Mouse (Mus musculus): ENCODE results near the gene Dnajc13. TPM values are rescaled to one million over a fixed set of nuclear protein-coding genes. Genes with fewer than 3 reads are reported as not detected.

Gene Dnajc13
- total RNA-seq, 2 experiments from 2014 or later = 29.7 to 32.1 TPM

DNA sequence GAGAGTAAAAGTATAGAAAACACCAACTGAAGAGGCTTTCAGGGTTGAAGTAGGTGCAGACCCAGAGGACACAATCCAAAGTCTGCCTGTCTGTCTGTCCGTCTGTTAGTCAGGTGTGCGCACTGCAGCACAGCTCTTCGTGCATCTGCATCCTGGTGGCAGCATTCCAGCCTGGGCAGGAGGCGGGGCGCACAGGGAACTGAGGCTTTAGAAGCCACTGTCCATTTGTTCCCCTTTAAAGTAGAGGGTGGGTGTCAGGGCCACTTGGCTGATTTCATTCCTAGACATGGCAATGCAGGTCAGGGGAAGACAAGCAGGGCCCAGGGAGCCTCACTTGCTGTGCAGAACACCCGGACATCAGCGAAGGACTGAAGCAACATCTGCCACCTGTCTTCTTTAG, 105.4 kb downstream of the Dnajc13 start:
- DNase-seq = no peak
- H3K4me3 ChIP-seq = no peak overlapping the region
- intact Hi-C loops (cut with DNase I) = no loop called here
- H3K27ac ChIP-seq = no peak overlapping the region
- no peak for TF ChIP-seq CTCF (IDR thresholded peaks at IDR 0.05)

DNA sequence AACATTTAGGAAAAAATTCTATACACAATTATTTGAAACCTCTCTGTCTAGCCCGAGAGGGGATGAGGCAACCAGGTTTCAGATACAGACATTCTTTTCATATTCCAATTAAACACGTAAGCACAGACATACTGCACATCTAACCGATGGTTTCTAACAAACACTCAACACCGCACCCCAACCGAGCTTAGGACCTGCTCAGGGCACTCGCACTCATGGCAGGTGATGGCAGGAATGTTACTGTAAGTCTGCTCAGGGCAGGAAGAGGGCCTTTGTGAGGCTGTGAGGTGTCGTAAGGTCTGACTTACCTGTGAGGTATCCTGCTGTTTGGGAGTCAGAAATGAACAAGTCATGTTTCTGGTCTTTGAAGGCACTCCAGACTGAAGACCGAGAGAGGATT, 106.2 kb downstream of the Dnajc13 start:
- no peak for TF ChIP-seq CTCF (IDR thresholded peaks at IDR 0.05)
- Histone ChIP-seq H3K4me3 (no peak overlapping the region), H3K27ac (no peak overlapping the region)
- intact Hi-C loops (cut with DNase I) = no loop called here
- no peak for DNase-seq

DNA sequence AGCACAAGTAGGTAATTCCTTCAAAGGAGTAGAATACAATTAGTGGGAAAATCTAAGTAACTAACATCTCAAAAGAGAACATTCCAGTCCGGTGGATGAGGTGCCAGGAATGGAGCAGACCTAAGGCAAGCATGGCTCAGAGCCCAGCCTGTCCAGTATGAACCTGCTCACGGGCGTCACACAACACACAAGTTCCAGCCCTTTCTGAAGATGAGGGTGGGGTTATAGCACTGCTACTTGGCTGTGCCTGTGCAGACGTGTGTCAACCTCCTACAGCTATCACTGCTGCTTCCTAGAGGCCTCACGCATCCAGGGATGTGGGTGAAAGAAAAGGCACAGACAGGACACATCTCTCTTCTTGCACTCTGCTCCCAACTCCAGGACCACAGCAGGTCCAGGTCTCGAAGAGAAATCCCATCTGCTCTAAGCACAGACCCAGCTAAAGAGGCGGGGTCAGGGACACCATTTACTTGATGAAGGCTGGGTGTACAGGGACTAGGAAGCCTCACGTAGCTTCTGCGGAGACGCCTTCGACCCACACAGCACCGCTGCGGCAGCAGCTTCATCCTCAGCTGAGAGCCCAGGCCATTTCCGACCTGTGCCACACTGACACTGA, 107.5 kb downstream of the Dnajc13 start:
- no peak overlapping the region for H3K4me3 ChIP-seq
- intact Hi-C loops (cut with DNase I) = no loop called here
- no peak for DNase-seq
- H3K27ac ChIP-seq = no peak overlapping the region
- TF ChIP-seq CTCF (IDR thresholded peaks at IDR 0.05) = no peak

DNA sequence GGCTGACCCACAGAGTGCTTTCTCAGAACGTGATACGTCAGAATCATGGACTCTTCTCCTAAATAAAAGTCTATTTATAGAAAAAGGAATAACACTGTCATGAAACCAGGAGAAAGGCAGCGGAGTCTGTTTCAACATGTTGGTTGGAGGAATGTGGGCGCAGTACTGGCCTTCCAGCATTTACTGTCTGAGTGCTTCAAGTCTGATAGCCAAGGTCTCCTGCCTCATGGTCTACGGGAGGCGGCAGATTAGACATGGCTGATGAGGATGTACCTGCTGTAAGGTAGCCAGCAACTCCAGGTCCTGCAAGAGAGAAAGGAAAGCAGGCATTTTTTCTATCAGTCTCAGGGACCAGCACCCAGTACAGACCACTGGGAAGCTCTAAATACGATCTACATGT, 110.6 kb downstream of the Dnajc13 start:
- Histone ChIP-seq H3K27ac (no peak overlapping the region), H3K4me3 (no peak overlapping the region)
- DNase-seq = no peak
- intact Hi-C loops (cut with DNase I) = loop anchor here (5.0 kb wide), 1 partner anchor 55 kb away; no protein-coding TSS in a partner anchor
- TF ChIP-seq CTCF (IDR thresholded peaks at IDR 0.05) = no peak

DNA sequence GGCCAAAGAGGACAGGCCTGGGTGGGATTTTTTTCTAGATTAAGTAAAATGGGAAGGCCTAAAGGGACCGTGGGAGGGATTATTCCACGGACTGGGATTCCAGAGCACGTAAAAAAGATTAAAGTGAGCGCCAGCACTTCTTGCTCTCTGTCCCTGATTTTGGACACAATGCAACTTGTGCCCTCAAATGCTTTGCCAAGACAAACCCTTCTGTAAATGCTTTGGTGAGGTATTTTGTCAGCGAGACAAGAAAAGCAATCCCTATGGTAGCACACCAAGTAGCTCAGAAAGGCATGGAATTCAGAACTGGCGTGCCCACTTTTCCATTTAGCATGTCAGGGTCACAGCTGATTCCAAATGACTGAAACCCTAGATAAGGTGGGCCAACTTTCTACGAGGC, 113.8 kb downstream of the Dnajc13 start:
- intact Hi-C loops (cut with DNase I) = no loop called here
- Histone ChIP-seq H3K27ac (no peak overlapping the region), H3K4me3 (no peak overlapping the region)
- DNase-seq = no peak
- TF ChIP-seq CTCF (IDR thresholded peaks at IDR 0.05) = no peak

DNA sequence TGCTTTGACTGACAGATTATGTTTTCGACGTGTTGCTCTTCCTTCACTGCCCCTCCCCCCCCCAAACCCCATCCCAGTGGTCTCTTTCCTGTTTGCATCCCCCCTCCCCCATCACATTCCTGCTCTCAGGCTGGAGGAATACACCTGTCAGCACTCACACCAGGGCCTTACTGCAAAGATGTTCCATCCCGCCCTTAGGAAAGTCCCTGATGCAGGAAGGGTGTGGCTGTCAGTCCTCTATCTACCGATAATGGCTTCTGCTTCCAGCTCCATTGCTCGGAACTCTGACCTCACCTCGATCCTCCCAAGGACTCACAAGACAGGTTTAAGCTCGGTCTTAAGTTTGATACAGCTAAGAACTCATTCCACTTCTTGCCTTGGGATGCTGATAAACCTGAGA, 116.0 kb downstream of the Dnajc13 start:
- no peak for TF ChIP-seq CTCF (IDR thresholded peaks at IDR 0.05)
- Histone ChIP-seq H3K4me3 (no peak overlapping the region), H3K27ac (no peak overlapping the region)
- DNase-seq = no peak
- intact Hi-C loops (cut with DNase I) = no loop called here

DNA sequence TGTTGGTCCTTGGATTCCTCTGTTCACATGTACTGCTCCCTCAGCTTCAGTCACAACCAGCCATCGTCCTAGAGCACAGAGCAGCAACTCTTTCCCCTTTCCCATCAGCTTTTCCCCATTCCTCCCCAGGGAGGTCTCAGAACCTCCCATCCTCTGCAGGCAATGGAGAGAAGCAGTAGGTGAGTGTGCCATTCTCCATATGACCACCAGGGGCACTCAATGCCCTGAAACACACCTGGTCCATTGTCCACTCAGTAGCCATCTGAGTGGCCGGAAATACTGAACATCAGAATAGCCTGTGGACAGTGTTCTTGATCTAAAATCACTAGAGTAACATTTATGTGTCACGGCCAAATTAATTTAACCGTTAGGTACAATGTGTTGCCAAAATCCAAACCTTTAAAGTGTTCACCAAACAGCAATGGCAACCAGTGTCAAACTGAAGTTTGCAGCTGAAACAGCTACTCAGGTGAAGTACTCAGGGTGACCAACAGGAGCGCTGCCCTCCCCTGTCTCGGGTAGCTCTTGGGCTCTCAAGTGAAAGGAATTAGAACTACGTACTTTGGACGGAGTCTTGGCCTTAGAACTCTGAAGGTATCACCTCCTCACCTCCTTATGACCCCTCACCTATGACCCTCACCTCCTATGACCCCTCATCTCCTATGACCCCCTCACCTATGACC, 118.3 kb downstream of the Dnajc13 start:
- intact Hi-C loops (cut with DNase I) = no loop called here
- Histone ChIP-seq H3K4me3 (no peak overlapping the region), H3K27ac (no peak overlapping the region)
- peak; percentile 46 for TF ChIP-seq CTCF (IDR thresholded peaks at IDR 0.05)
- no peak for DNase-seq

DNA sequence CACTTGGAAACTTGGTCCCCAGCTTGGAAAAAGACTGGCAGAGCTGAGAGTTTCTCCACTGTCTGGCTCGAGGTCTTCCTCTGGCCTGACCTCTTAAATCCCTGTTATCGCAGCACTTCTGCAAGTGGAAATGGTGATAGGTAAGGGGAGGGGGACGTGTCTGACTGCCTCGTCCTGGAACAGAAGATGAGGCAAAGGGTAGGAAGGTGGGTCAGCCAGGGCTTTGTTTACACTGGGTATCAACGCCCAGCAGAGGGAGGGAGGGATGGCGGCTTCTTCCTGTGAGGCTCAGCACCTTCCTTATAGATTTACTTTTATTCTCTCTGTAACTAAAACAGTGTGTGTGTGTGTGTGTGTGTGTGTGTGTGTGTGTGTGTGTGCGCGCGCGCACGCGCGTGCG, 119.9 kb downstream of the Dnajc13 start:
- H3K27ac ChIP-seq = no peak overlapping the region
- no peak overlapping the region for H3K4me3 ChIP-seq
- no peak for TF ChIP-seq CTCF (IDR thresholded peaks at IDR 0.05)
- intact Hi-C loops (cut with DNase I) = no loop called here
- no peak for DNase-seq

DNA sequence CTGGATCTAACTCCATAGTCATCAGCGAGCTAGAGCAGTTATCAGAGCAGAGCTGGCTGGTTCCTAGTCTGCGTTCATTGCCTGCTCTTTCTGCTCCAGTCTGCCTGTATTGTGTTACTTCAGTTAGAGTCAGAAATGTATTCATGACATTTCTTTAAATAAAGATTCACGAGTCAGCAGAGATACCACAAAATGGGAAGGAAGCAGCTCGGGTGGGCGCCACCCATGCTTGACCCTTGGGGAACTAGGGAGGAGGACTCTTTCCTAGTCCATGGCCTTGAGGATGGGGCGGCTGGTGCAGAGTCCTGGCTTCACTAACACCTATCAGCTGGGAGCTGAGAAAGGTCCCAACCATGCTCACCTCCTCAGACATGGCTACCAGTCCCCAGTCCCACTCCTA, 122.4 kb downstream of the Dnajc13 start:
- TF ChIP-seq CTCF (IDR thresholded peaks at IDR 0.05) = no peak
- DNase-seq = no peak
- Histone ChIP-seq H3K27ac (no peak overlapping the region), H3K4me3 (no peak overlapping the region)
- intact Hi-C loops (cut with DNase I) = no loop called here

DNA sequence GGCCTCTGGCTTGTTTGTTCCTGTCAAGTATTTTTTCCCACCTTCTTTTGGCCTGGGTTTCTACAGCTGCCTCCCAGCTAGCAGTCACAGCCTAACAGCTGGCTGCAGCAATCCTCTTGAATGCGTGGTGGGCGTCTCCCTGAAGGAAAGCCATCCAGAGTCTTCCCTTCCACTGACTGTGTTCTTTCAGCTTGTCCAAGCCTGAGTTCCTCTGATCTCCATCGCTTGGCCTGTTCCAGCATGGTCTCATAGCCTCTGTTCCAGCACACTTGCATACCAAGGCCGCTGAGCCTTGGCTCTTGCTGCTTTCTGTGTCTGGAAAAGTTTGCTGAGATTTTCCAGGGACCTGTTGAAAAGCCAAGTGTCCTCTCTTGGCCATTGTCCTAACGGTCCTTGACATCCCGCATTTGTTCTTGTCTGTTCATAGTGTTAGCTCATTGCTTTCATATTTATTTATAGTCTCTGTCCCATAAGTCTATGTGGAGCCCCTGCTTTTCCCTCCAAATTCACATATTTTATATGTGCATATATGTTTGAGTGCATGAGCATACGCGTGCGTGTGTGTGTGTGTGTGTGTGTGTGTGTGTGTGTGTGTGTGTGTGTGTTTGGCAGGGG, 132.5 kb downstream of the Dnajc13 start:
- Histone ChIP-seq H3K27ac (peak overlapping the region; percentile 35; the same call in 1 of the 2 replicates), H3K4me3 (no peak overlapping the region)
- peak; percentile 41 for DNase-seq
- TF ChIP-seq CTCF (IDR thresholded peaks at IDR 0.05) = no peak
- intact Hi-C loops (cut with DNase I) = no loop called here

DNA sequence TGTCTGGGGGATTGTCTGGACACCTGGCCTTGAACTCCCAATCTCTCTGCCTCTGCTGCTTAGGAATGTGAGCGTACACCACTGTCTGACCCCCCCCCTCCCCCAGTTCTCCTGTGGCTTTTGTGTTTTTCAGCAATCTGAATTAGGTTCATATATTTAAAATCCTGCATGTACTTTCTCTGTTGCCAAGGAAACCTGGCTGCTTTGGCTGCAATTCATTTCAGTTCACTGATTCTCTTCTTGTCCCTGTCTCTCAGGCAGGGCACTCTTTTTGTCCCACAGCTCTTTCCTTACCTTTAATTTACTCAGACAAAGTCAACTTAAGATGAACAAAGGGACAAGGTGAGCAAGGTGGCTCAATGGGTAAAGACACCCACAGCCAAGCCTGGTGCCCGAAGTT, 134.6 kb downstream of the Dnajc13 start:
- no peak overlapping the region for H3K4me3 ChIP-seq
- intact Hi-C loops (cut with DNase I) = loop anchor here (10.0 kb wide), 1 partner anchor 1803 kb away; no protein-coding TSS in a partner anchor
- no peak overlapping the region for H3K27ac ChIP-seq
- DNase-seq = no peak
- TF ChIP-seq CTCF (IDR thresholded peaks at IDR 0.05) = no peak

DNA sequence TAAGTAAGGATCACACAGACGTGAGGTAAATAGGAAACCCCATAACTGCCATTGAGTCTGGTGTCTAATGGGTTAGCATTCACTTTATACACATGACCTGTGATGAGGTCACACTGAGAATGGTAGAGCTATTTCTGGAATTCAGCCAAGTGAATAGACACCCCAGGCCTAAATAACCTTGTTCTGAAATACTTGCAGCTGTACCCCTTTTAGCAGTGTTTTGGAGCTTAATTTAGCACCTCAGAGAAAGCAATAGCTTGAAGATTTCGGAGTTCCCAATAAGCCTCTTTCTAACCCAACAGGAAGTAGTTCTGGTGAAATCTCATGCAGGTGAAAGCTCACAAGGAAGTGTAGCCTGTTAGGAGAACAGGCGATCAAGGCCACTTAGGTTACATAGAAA, 135.9 kb downstream of the Dnajc13 start, which contains the start of gene Ackr4:
Gene Ackr4, minus strand, starts transcription at position 101 of the 400 bp plus-strand sequence.
- intact Hi-C loops (cut with DNase I) = loop anchor here (10.0 kb wide), 1 partner anchor 1802 kb away; no protein-coding TSS in a partner anchor
- TF ChIP-seq CTCF (IDR thresholded peaks at IDR 0.05) = no peak
- Histone ChIP-seq H3K4me3 (no peak within 1 kb of the TSS), H3K27ac (no peak within 1 kb of the TSS)
- no peak for DNase-seq

DNA sequence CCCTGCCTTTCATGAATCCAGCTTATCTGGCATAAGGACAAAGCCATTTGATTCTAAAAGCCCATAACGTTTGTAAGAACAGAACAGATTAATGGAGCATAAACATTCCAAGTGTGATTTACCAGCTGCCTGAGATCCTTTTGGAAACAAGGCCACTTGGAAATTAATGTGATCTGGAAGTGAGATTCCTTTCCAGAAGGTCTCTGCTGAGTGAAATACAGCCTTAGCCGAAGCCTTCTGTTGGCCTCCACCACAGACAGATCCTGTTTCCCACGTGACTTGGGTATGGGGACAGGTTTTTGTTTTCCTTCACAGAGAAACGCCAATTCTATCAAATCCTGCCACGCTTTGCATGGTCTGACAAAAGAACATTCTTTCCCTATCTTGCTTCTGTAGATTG, 139.1 kb downstream of the Dnajc13 start:
- no peak overlapping the region for H3K27ac ChIP-seq
- no peak for TF ChIP-seq CTCF (IDR thresholded peaks at IDR 0.05)
- H3K4me3 ChIP-seq = no peak overlapping the region
- no peak for DNase-seq
- intact Hi-C loops (cut with DNase I) = loop anchor here (10.0 kb wide), 1 partner anchor 1799 kb away; no protein-coding TSS in a partner anchor

Data from gastrocnemius, adult 2 months (tissue).